Mouse (Mus musculus) testis, adult 2 months (tissue): ENCODE data around the gene Trim9.

ENCODE experiments used
- CTCF ChIP-seq: fragments of 200-500 bp; IDR thresholded peaks from 2 replicates; pipeline ENCODE4 v1.5.1; 2012; ENCODE audit warnings: low read depth, mild to moderate bottlenecking, inconsistent platforms, low read length, moderate library complexity; ENCODE audit not compliant: control insufficient read depth, insufficient read depth, insufficient replicate concordance
- POLR2A ChIP-seq: fragments of 200-500 bp; IDR thresholded peaks from 2 replicates; pipeline ENCODE4 v1.6.1; 2012; ENCODE audit warnings: low read depth, mild to moderate bottlenecking, inconsistent platforms, low read length, moderate library complexity; ENCODE audit not compliant: control insufficient read depth

- TF ChIP-seq CTCF: no peak
- no peak for TF ChIP-seq POLR2A
These were observed 27.6 kb upstream of the Trim9 start for GRCm38 (mm10) chr12:70374976-70375375.
